Mouse (Mus musculus) 416B (cell line): ENCODE data around the gene Stxbp1.

Source experiments
- DNase-seq: peaks from one replicate; pipeline ENCODE4 v3.0.0; 2011; ENCODE audit warnings: low read depth

Stxbp1 gene

GRCm38 (mm10) chr2:32752181-32752580 is 94.9 kb downstream of the Stxbp1 start:
- peak; percentile 40 for DNase-seq

- DNase-seq = no peak
Observed at GRCm38 (mm10) chr2:32751665-32752033, 95.4 kb downstream of the Stxbp1 start.

- DNase-seq = no peak
Observed at GRCm38 (mm10) chr2:32750887-32751664, 96.0 kb downstream of the Stxbp1 start.

GRCm38 (mm10) chr2:32750199-32750598 is 96.8 kb downstream of the Stxbp1 start:
- no peak for DNase-seq

GRCm38 (mm10) chr2:32749082-32749481 is 98.0 kb downstream of the Stxbp1 start:
- no peak for DNase-seq

- no peak for DNase-seq
Observed at GRCm38 (mm10) chr2:32744272-32744982, 102.6 kb downstream of the Stxbp1 start.

GRCm38 (mm10) chr2:32742173-32742531 is 104.9 kb downstream of the Stxbp1 start:
- no peak for DNase-seq

GRCm38 (mm10) chr2:32741273-32742172 is 105.5 kb downstream of the Stxbp1 start:
- no peak for DNase-seq

GRCm38 (mm10) chr2:32740916-32741272 is 106.2 kb downstream of the Stxbp1 start, which contains the start of gene 6330409D20Rik:
6330409D20Rik (minus strand) TSS chr2:32741016.
- no peak for DNase-seq

- no peak for DNase-seq
Observed at GRCm38 (mm10) chr2:32739311-32739710, 107.7 kb downstream of the Stxbp1 start.
